Mouse (Mus musculus) embryo, embryonic 11 days (tissue): ENCODE measurements around the gene Olfr1385.
"Not testable (repeated sequence)": the region's sequence is repeated elsewhere in the genome, so short reads cannot be mapped to it uniquely, and the experiment has no call there.

Experiments used
- DNase-seq: peaks from one replicate; pipeline ENCODE4 v3.0.0-alpha.2; 2015

The Olfr1385 gene

DNA sequence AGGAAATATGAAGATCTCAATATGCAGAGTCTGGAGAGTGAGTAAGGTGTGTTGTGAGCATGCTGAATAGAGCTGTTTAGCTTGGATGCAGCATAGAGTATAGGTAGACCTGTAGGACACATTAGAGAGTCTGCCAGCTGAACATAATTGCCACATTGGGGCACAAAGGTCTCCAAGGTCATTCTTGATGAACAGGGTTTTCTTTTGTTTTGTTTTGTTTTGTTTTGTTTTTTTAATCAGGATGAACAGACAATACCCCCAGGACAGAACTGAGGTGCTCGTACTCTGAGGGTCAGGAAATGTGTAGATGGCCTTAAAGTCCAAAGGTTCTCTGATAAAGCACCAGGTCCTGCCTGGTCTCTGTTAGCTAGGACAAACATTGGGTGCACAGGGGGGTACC lies at the start of gene Olfr1385:
Gene Olfr1385, plus strand, starts transcription at position 301 of the 400 bp plus-strand sequence.
- not testable (repeated sequence) for DNase-seq

DNA sequence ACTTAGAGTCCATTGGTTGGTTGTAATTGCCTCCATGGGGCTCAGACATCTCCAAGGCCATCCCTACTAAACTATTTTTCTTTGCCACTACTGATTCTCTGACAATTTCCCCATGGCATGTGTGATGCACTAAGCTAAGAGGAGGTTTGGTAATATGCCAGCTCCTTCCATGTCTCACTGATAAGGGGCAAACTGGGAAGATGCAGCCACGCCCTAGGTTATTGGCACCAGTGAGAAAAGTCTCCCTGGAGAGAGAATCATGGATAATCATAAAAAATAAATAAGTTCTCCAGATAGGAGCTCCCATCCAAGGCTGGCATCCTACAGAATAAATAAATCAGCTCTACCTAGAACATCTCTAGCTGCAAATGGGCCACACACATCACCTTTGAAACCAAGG lies 33.8 kb upstream of the Olfr1385 start, which contains the start of gene Olfr1387:
Gene Olfr1387, plus strand, starts transcription at position 301 of the 400 bp plus-strand sequence.
- DNase-seq, result no peak

DNA sequence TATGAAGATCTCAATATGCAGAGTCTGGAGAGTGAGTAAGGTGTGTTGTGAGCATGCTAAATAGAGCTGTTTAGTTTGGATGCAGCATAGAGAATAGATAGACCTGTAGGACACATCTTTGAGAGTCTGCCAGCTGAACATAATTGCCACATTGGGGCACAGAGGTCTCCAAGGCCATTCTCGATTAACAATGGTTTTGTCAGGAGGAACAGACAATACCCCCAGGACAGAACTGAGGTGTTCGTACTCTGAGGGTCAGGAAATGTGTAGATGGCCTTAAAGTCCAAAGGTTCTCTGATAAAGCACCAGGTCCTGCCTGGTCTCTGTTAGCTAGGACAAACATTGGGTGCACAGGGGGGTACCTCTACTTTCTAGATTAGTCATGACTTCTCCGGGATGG lies 24.1 kb upstream of the Olfr1385 start, which contains the start of gene Olfr1386:
Gene Olfr1386, plus strand, starts transcription at position 301 of the 400 bp plus-strand sequence.
- not testable (repeated sequence) for DNase-seq

DNA sequence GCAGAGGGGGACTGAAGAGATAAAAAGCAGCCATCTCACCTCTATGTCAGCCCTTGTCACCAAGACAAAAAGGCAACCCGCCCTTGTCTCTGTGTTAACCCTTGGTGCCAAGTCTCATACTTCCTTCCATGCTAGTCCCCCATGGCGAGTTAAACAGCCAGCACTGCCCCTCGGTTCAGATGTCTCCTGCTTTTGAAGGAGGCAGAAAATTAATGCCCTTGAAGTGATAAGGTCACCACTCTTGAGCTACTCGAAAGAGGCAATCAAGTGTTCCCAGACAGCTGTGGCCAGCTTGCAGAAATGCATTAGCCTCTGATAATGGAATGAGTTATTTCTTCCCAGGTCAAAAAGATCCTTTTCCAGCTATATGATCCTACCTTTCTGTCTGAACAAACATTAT lies 2.9 kb upstream of the Olfr1385 start:
- DNase-seq, result peak; percentile 9

DNA sequence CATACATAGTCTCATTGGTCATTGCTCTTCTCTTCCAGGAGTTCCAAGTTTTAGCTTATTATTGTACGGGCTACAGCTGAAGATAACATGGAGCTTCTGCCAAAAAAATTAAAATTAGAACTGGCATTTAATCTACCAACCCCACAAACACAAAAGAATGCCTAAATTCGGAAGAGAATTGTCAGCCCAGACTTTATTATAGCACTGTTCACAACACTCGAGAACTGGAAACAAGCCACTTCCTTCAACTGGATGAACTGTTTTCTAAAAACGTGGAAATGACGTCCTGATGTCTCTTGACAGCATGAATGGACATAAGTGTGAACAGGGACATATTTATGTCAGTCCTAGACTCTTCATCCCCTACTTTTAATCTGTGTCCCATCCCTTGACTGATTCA lies 29.2 kb downstream of the Olfr1385 start:
- no peak for DNase-seq

DNA sequence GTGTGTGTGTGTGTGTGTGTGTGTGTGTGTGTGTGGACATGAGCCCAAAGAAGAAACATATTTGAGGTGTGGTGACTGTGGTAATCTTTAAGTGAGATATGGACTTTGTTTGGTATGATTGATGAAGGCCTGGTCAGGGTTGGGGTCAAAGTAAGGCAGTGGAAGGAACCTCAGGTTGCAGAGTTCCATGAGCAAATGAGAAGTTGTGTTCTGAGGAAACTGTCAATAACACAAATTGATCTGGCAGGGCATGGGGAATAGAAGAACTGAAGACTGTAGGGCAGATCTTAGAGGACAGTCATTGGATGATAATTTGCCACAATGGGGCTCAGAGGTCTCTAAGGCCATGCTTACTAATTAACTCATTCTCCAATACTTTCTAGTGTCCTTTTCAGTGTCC lies 30.5 kb downstream of the Olfr1385 start, which contains the start of gene Olfr1383:
Gene Olfr1383, plus strand, starts transcription at position 301 of the 400 bp plus-strand sequence.
- no peak for DNase-seq

DNA sequence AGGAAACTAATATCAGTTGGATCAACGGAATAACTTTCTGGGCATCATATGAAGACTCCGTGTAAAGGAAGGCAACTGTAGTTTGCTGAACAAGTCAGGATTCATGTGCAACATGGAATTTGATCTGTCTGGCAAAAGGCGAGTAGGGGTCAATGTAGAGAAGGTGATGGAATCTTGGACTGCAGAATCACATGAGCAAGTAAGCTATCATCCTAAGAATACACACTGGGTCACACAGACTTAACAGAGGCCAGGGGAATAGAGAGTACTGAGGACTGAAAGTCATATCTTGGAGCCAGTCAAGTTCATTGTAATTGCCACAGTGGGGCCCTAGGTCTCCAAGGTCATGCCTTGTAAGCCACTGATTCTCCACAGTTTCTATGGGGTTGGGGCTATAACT lies 39.1 kb downstream of the Olfr1385 start, which contains the start of gene Olfr1382:
Gene Olfr1382, plus strand, starts transcription at position 301 of the 400 bp plus-strand sequence.
- DNase-seq, result no peak

DNA sequence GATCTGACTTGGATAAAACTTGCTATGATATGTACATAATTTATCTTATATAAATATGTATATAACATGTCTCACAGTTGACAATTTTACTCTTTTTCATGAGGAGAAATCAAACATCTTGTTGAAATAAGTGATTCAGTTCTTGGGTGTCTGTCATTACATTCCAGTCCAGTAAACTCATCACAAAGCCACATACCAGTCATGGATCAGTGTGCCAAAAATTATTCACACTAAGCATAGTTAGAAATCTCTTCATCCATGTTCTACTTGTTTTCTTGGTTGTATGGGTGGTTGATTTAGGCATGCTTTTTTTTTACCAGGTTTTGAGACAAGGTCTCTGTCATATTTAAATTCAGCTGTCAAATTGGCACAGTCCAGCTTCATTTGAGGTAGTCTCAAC lies 43.9 kb downstream of the Olfr1385 start:
- DNase-seq, result no peak

DNA sequence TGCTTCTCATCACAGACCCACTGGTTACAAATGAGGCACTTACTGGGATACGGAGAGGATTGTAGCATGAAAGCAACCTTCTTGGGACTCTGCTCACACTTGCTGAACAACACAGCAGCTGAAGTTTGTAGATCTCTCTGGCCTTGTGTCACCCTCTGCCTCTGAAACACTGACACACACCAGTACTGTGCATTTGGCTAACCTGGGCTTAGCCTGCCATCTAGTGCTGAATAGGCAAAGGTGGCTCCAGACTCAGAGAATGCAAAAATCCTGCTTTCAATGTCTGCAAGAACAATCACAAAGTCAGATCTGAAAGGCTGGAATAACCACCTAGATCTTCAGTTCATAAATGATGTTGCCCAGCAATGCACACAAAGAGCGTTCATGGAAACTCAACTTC lies 47.8 kb downstream of the Olfr1385 start:
- peak; percentile 2 for DNase-seq

DNA sequence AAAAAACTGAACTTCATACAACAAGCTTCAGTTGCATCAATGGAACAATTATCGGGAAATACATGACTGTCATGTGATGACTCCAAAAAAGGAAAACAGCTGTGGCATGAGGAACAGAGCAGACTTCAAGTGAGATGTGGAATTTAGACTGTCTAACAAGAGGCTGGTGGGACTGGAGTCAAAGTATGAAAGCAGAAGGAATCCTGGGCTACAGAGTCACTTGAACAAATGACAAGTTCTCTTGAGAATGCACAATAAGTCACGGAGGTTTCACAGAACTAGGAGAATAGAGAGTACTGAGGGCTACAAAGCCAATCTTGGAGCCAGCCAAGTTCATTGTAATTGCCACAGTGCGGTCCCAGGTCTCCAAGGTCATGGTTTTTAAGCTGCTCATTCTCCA lies 54.3 kb downstream of the Olfr1385 start, which contains the start of gene Olfr1381:
Gene Olfr1381, plus strand, starts transcription at position 301 of the 400 bp plus-strand sequence.
- DNase-seq, result peak; percentile 1
